In genomic region chr6:125357334-125357733, GRCm38 (mm10) we compare ENCODE assay signal across 20 mouse cellular contexts. TPM values are rescaled to one million over a fixed set of nuclear protein-coding genes. Genes with fewer than 3 reads are reported as not detected.
"Had no signal": no experiment of that assay in that cellular context is flagged by ENCODE, and none has a peak within 500 bp of the region (broad histone marks: within the 10 kb centered on the region; RNA-seq: fewer than 3 reads in every experiment).

No protein-coding gene starts in this region.

- H3K27ac ChIP-seq: kidney, postnatal 0 days; limb, embryonic 10.5 days; limb, embryonic 13.5 days; liver, embryonic 13.5 days; stomach, postnatal 0 days had no signal

- H3K27me3 ChIP-seq: liver, embryonic 13.5 days had no signal

- H3K9me3 ChIP-seq: limb, embryonic 10.5 days; limb, embryonic 13.5 days; liver, embryonic 13.5 days had no signal

- H3K4me2 ChIP-seq: limb, embryonic 13.5 days; liver, embryonic 13.5 days; midbrain, embryonic 11.5 days had no signal

- H3K9ac ChIP-seq: limb, embryonic 13.5 days; liver, embryonic 13.5 days had no signal

- DNase-seq: kidney, adult 2 months; kidney, postnatal 36 days; layer of hippocampus, postnatal 36 days; liver; liver, embryonic 13.5 days; lung, adult 2 months; lung, postnatal 14 days; lung, postnatal 4 days; midbrain, embryonic 14.5 days; right cerebral cortex, adult 18-20 months; right cerebral cortex, postnatal 14 days; right cerebral cortex, postnatal 4 days; thymus, postnatal 25 days had no signal

- H3K4me3 ChIP-seq: limb, embryonic 10.5 days; limb, embryonic 13.5 days; liver, embryonic 13.5 days had no signal

RNA-seq across cellular contexts. Expression of gene Plekhg6, which starts 23.3 kb away (rescaled TPM):
- total RNA-seq: megakaryocyte progenitor cell, adult 5-6 weeks; megakaryocyte-erythroid progenitor cell, adult 5-6 weeks had no signal
- polyA plus RNA-seq: midbrain, embryonic 11.5 days had no signal
